Mouse (Mus musculus): Measurements from ENCODE around the gene Zp3r. TPM values are rescaled to one million over a fixed set of nuclear protein-coding genes. Genes with fewer than 3 reads are reported as not detected.

The Zp3r gene
- polyA plus RNA-seq, 1 experiment from 2014 or later, result not detected

DNA sequence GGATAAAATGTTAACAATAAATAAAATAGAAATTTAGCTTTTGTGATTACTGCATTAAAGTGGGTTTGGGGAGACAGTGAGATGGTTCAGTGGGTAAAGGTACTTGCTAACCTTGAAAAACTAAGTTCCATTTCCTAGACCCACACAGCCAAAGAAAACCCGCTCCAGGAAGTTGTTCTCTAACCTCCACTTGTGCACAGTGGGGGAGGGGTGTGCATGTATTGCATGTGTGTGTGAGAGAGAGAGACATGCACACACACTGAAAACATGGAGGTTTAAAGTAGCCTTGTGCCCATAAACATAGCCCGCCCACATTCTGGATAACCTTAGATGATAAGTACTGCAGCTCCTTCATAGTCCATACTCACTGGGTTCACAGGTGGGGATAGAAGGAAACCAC lies 33.1 kb downstream of the Zp3r start:
- Histone ChIP-seq H3K27ac (ENCODE audit: low read length) (no peak overlapping the region), H3K27me3 (ENCODE audit: control insufficient read depth, insufficient read depth, low read depth, low read length) (no peaks in the 10 kb centered on the region), H3K9ac (ENCODE audit: low read depth, low read length) (no peak overlapping the region), H3K4me1 (ENCODE audit: control insufficient read depth, insufficient read depth, low read length) (no peaks in the 10 kb centered on the region), H3K9me3 (replicated peaks; ENCODE audit: control insufficient read depth, low read length, poor library complexity, severe bottlenecking) (no peaks in the 10 kb centered on the region), H3K36me3 (ENCODE audit: control insufficient read depth, insufficient read depth, low read length) (no peaks in the 10 kb centered on the region), H3K4me2 (ENCODE audit: low read length) (no peak overlapping the region), H3K4me3 (ENCODE audit: low read depth, low read length) (no peak overlapping the region)
- ATAC-seq, result no peak
- WGBS, result 96% methylated on average over 2 of the region's 2 CpGs

DNA sequence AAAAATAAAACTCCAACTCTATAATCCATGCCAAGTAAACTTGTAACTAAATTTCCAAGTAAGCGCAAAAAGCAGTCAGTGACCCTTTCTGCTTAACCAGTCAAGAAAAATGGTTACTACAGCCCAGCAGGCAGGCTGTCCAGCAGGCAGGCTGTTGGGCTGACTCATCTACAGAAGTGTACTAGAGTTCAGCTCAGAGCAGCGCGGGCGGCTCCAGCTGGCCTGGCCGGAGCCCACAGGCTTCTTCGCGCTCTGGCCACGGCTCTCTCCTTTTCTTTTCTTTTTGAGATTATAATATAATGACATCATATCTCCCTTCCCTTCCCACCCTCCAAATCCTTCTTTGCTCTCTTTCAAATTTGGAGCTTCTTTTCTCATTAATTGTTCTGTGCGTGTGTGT lies 40.8 kb downstream of the Zp3r start:
- Histone ChIP-seq H3K27ac (ENCODE audit: low read length) (no peak overlapping the region), H3K36me3 (ENCODE audit: control insufficient read depth, insufficient read depth, low read length) (no peaks in the 10 kb centered on the region), H3K4me1 (ENCODE audit: control insufficient read depth, insufficient read depth, low read length) (no peaks in the 10 kb centered on the region), H3K9me3 (replicated peaks; ENCODE audit: control insufficient read depth, low read length, poor library complexity, severe bottlenecking) (no peaks in the 10 kb centered on the region), H3K4me3 (ENCODE audit: low read depth, low read length) (no peak overlapping the region), H3K27me3 (ENCODE audit: control insufficient read depth, insufficient read depth, low read depth, low read length) (no peaks in the 10 kb centered on the region), H3K4me2 (ENCODE audit: low read length) (no peak overlapping the region), H3K9ac (ENCODE audit: low read depth, low read length) (no peak overlapping the region)
- 78% methylated on average over 8 of the region's 9 CpGs for WGBS
- ATAC-seq, result no peak

DNA sequence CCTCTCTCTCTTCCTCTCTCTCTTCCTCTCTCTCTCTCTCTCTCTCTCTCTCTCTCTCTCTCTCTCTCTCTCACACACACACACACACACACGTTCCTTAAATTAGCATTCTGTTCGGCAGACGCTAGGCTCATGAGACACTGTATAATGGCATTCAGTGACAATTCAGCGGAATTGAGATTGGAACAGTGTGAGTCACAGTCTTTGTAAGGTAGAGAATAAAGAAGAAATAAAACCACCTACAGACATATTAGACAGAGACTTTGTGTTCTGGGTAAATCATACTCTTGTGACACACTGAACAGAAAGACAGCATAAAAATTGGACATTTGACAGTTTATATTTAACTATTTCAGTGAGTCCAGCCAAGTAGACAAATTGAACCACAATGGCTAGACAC lies 53.0 kb downstream of the Zp3r start:
- H3K36me3 ChIP-seq (ENCODE audit: control insufficient read depth, insufficient read depth, low read length), result no peaks in the 10 kb centered on the region
- H3K4me3 ChIP-seq (ENCODE audit: low read depth, low read length), result no peak overlapping the region
- H3K4me1 ChIP-seq (ENCODE audit: control insufficient read depth, insufficient read depth, low read length), result no peaks in the 10 kb centered on the region
- WGBS, result 55% methylated on average over 4 of the region's 4 CpGs
- H3K27ac ChIP-seq (ENCODE audit: low read length), result no peak overlapping the region
- no peak overlapping the region for H3K9ac ChIP-seq (ENCODE audit: low read depth, low read length)
- no peaks in the 10 kb centered on the region for H3K9me3 ChIP-seq (replicated peaks; ENCODE audit: control insufficient read depth, low read length, poor library complexity, severe bottlenecking)
- no peak overlapping the region for H3K4me2 ChIP-seq (ENCODE audit: low read length)
- H3K27me3 ChIP-seq (ENCODE audit: control insufficient read depth, insufficient read depth, low read depth, low read length), result no peaks in the 10 kb centered on the region
- no peak for ATAC-seq

- H3K4me2 ChIP-seq (ENCODE audit: low read length), result no peak overlapping the region
- H3K27me3 ChIP-seq (ENCODE audit: control insufficient read depth, insufficient read depth, low read depth, low read length), result no peaks in the 10 kb centered on the region
- no peak overlapping the region for H3K27ac ChIP-seq (ENCODE audit: low read length)
- H3K4me3 ChIP-seq (ENCODE audit: low read depth, low read length), result no peak overlapping the region
- no peaks in the 10 kb centered on the region for H3K36me3 ChIP-seq (ENCODE audit: control insufficient read depth, insufficient read depth, low read length)
- ATAC-seq, result no peak
- no peaks in the 10 kb centered on the region for H3K9me3 ChIP-seq (replicated peaks; ENCODE audit: control insufficient read depth, low read length, poor library complexity, severe bottlenecking)
- no peaks in the 10 kb centered on the region for H3K4me1 ChIP-seq (ENCODE audit: control insufficient read depth, insufficient read depth, low read length)
- no peak overlapping the region for H3K9ac ChIP-seq (ENCODE audit: low read depth, low read length)
These were observed 53.5 kb downstream of the Zp3r start for GRCm38 (mm10) chr1:130575962-130576361.

GRCm38 (mm10) chr1:130551407-130552249 lies 77.8 kb downstream of the Zp3r start:
- Histone ChIP-seq H3K4me1 (ENCODE audit: control insufficient read depth, insufficient read depth, low read length) (no peaks in the 10 kb centered on the region), H3K9me3 (replicated peaks; ENCODE audit: control insufficient read depth, low read length, poor library complexity, severe bottlenecking) (no peaks in the 10 kb centered on the region), H3K27ac (ENCODE audit: low read length) (no peak overlapping the region), H3K27me3 (ENCODE audit: control insufficient read depth, insufficient read depth, low read depth, low read length) (no peaks in the 10 kb centered on the region), H3K4me3 (ENCODE audit: low read depth, low read length) (no peak overlapping the region), H3K36me3 (ENCODE audit: control insufficient read depth, insufficient read depth, low read length) (no peaks in the 10 kb centered on the region), H3K9ac (ENCODE audit: low read depth, low read length) (no peak overlapping the region), H3K4me2 (ENCODE audit: low read length) (no peak overlapping the region)
- 70% methylated on average over 5 of the region's 5 CpGs for WGBS
- no peak for ATAC-seq

GRCm38 (mm10) chr1:130550242-130551167 lies 78.9 kb downstream of the Zp3r start:
- Histone ChIP-seq H3K9ac (ENCODE audit: low read depth, low read length) (no peak overlapping the region), H3K9me3 (replicated peaks; ENCODE audit: control insufficient read depth, low read length, poor library complexity, severe bottlenecking) (no peaks in the 10 kb centered on the region), H3K27me3 (ENCODE audit: control insufficient read depth, insufficient read depth, low read depth, low read length) (no peaks in the 10 kb centered on the region), H3K4me1 (ENCODE audit: control insufficient read depth, insufficient read depth, low read length) (no peaks in the 10 kb centered on the region), H3K36me3 (ENCODE audit: control insufficient read depth, insufficient read depth, low read length) (no peaks in the 10 kb centered on the region), H3K4me3 (ENCODE audit: low read depth, low read length) (no peak overlapping the region), H3K27ac (ENCODE audit: low read length) (no peak overlapping the region), H3K4me2 (ENCODE audit: low read length) (no peak overlapping the region)
- 67% methylated on average over 19 of the region's 19 CpGs for WGBS
- no peak for ATAC-seq

DNA sequence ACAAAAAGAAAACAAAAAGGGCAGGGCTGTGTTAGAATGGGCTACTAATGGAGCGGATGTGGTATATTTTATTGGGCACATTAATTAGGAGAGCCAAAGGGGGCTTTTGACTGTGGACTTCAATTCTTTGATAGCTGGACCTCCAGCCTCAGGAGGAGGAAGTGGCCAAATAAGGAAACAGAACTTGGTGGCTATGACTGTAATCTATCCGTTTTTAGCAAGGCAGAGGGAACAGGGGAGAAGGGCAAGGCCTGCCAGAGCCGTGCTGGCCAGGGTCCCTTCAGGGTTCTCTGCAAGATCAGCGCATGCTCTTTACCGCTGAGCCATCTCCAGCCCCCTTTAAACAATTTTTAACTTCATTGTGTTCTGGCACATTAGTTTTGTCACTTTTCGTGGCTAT lies 79.7 kb downstream of the Zp3r start:
- Histone ChIP-seq H3K27ac (ENCODE audit: low read length) (no peak overlapping the region), H3K4me1 (ENCODE audit: control insufficient read depth, insufficient read depth, low read length) (no peaks in the 10 kb centered on the region), H3K9me3 (replicated peaks; ENCODE audit: control insufficient read depth, low read length, poor library complexity, severe bottlenecking) (no peaks in the 10 kb centered on the region), H3K27me3 (ENCODE audit: control insufficient read depth, insufficient read depth, low read depth, low read length) (no peaks in the 10 kb centered on the region), H3K4me3 (ENCODE audit: low read depth, low read length) (no peak overlapping the region), H3K4me2 (ENCODE audit: low read length) (no peak overlapping the region), H3K9ac (ENCODE audit: low read depth, low read length) (no peak overlapping the region), H3K36me3 (ENCODE audit: control insufficient read depth, insufficient read depth, low read length) (no peaks in the 10 kb centered on the region)
- WGBS, result 88% methylated on average over 6 of the region's 6 CpGs
- no peak for ATAC-seq

- no peaks in the 10 kb centered on the region for H3K9me3 ChIP-seq (replicated peaks; ENCODE audit: control insufficient read depth, low read length, poor library complexity, severe bottlenecking)
- no peaks in the 10 kb centered on the region for H3K36me3 ChIP-seq (ENCODE audit: control insufficient read depth, insufficient read depth, low read length)
- H3K4me2 ChIP-seq (ENCODE audit: low read length), result no peak overlapping the region
- H3K27ac ChIP-seq (ENCODE audit: low read length), result no peak overlapping the region
- WGBS, result 69% methylated on average over 7 of the region's 7 CpGs
- no peak for ATAC-seq
- H3K9ac ChIP-seq (ENCODE audit: low read depth, low read length), result no peak overlapping the region
- no peaks in the 10 kb centered on the region for H3K27me3 ChIP-seq (ENCODE audit: control insufficient read depth, insufficient read depth, low read depth, low read length)
- no peaks in the 10 kb centered on the region for H3K4me1 ChIP-seq (ENCODE audit: control insufficient read depth, insufficient read depth, low read length)
- H3K4me3 ChIP-seq (ENCODE audit: low read depth, low read length), result no peak overlapping the region
These were observed 80.3 kb downstream of the Zp3r start for GRCm38 (mm10) chr1:130549160-130549559.

All from midbrain, embryonic 16.5 days (tissue).